Mouse (Mus musculus) cortical plate, adult 2 months (tissue): ENCODE measurements at regions not wholly inside any gene's neighbourhood (a gene's known extent, or its start where the extent isn't known, plus 50 kb on each side); places are given as distances from the start of the nearest gene placed in this dataset.

Source experiments
- CTCF ChIP-seq: fragments of 200-500 bp; IDR thresholded peaks from 2 replicates; pipeline ENCODE4 v1.5.1; 2011; ENCODE audit warnings: mild to moderate bottlenecking, control low read depth, low read length; ENCODE audit not compliant: insufficient read depth; ENCODE audit errors: extremely low read depth
- POLR2A ChIP-seq: fragments of 200-500 bp; IDR thresholded peaks from 2 replicates; pipeline ENCODE4 v1.6.1; 2011; ENCODE audit warnings: mild to moderate bottlenecking, low read length, control low read depth; ENCODE audit not compliant: insufficient read depth; ENCODE audit errors: extremely low read depth

DNA sequence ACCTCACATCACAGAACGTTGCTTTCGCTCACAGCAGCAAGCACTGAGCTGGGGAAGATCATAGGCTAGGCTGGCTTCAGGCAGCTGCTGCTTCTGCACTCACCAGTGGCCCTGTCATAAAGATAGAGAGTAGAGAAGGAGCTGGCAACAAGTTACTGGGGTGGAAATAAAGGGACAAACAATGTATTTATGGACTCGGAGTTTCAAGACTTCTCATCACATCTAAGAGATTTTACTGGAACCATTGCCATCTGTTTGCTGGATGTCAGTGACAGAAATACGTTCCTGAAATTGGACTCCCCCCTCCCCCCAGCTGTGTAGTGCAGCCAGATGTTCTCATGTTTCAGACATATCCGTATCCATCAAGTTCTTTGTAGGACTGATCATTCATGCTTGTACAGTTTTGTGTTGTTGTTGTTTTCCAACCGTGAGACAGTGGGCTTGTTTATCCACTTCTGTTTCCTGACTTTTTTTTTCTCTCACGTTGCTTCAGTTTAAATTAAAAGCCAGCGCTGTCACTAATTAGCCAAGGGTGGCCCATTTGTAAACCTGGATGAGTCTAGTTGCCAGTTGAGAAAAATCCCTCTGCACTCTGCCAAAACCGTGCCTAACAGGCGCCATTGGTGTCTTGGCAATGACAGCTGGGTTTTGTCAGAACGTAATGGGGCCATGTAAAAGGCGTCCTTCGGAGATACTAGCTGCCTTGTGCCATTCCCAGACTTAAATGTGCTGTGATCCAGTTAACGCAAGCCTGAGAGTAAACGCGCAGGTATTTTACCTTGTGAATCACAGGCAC is 496.0 kb upstream of the Id4 start:
- TF ChIP-seq CTCF (no peak), POLR2A (no peak)
